Mouse (Mus musculus): Measurements from ENCODE around the gene Rel.

Rel gene

DNA sequence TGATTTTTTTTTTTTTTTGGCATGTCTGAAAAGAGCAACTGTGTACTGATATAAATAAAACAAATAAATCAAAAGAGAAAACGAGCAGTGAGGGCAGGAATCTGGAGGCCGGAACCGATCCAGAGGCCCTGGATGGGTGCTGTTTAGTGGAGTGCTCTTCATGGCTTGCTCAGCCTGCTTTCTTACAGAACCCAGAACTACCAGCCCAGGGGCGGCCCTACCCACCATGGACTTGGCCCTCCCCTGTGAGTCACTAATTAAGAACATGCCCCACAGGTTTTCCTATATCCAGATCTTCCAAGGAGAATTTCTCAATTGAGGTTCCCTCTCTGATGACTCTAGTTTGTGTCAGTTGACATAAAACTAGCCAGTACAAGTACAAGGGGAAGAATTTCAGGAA, 24.7 kb downstream of the Rel start:
- no peak for DNase-seq (ENCODE audit: low spot score in 2 of 2)

DNA sequence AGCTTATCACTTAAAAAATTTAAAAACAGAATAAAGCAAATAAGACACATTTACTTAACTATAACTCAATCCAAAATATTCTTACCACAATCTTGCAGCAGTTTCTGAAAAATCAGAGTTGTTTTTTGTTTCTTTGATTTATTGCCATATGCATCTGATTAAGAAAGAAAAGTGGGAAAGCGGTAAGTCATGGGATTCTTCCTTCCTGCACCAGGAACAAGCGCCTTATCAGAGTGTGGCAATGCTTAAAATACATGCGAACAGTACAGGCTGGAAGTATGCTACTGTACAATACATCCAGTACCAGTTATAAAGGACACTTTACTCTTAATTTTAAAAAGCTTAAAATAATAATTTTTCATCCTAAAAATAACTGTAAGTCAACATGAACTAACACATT, 26.4 kb downstream of the Rel start:
- DNase-seq (ENCODE audit: low spot score in 2 of 2), result no peak

DNA sequence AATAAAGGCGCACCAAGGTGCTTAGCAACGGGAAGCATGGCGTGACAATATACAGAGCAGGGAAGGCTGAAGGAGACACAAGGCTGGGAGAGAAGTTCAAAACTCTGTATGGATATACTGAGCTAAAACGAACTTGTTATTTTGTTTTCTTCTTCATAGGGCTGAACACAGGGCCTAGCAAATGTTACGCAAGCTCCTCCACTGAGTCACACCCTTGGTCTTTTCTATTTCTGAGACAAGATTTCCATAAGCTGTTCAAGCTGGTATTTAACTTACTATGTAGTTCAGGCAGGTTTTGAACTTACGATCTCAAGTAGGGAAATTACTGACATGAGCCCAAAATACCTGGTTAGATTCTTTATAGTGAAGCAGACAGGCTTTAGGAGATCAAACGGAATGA, 29.4 kb downstream of the Rel start:
- no peak for DNase-seq (ENCODE audit: low spot score in 2 of 2)

DNA sequence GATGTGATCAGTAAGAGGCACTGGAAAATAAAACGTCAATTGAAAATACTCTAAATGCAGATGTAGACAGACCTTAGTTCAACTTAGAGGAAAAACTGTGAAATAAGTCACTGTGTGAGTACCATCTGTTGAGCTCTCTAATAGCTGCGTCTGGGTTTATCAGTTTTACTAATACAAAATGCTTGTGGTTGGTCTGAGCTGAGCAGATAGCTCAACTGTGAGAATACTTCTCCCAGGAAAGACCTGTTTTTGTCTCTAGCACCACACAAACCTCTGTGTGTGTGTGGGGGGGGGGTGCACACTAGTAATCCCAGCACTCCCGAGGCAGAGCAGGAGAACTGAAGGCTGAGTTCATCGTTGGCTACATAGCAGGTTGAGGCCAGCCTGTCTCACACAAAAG, 29.9 kb downstream of the Rel start:
- no peak for DNase-seq (ENCODE audit: low spot score in 2 of 2)

DNA sequence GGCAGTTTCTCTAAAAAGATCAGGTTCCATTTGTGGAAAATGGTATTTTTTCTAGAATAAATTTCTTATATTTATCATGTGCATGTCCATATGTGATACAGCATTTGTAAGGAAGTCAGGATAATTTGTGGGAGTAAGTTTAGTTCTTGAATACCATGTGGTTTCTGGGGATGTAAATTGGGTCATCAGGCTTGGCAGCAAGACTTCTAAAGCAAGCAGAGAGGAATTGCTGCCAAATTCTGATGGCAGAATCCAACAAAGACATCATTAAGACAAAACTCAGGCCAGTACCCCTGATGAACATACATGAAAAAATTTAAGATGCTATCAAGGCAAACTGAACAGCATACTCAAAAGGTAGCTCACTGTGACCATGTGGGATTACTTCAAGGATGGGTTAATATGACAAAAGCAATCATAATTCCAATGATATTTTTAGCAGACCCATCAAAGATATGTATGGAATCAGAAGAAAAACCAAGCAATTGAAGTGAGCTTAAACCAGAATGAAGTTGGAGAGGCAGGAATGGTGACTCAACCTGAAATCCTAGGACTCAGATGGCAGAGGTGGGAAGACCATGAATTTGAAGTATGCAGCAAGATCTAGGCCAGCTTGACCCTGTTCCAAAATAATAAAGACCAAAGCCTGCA, 34.8 kb downstream of the Rel start:
- DNase-seq (ENCODE audit: low spot score in 2 of 2), result no peak

DNA sequence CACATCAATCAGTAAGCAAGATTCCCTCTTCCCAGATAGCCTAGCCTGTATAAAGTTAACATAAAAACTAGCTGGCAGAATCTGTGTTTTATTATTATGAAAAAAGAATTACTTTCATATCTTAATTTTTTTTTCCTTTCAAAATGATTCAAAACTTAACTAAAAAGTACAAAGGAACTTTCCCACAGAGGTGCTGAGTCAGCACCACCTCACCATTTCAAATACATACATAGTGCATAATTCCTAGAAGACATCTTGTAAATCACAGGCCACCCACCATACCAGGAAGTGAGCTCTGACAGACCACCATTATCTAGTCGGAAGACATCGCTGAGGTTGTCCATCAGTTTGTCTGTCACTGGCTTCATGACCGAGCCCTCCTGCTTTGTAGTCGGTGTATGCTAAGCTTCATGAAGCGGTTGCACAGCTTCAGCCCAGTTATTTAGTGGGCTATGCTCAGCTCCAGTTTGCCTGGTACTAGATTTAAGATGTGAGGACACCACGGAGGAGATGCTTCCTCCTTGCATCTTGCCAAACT, 36.0 kb downstream of the Rel start:
- no peak for DNase-seq (ENCODE audit: low spot score in 2 of 2)

DNA sequence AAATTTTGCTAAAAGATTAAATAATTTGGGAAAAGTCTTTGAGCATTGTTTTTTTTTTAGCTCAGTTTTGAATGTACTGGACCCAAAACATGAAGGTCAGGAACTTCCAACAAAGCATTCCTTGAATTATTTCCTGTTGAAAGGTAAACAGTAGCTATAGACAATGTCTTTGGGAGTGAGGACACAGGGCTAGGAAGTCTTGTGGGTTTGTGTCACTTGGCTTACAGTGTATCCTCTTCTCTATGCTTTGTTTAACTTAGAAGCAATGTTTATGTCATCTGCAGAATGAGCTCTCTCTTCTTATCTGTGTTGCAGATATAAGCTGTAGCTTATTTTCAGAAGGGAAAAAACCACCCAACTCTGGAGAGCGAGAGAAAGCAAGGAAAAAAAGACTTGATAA, 37.9 kb downstream of the Rel start:
- DNase-seq (ENCODE audit: low spot score in 2 of 2), result no peak

DNA sequence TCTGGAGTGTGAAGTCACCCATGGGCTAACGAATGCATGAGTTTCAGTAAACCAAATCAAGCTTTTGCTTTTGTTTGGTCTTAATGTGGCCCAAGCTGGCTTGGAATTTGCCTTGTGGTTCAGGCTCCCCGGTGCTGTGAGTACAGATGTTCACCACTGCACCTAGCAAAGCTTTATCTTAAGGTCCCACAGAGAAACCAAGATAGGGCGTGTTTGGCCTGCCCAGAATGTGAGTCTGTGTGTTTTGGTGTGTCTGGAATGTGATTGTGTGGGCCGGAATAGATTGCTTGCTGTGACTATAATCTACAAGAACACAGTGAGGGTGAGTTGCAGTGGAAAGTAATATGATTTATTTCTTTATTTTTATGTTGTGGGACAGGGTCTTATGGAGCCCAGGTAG, 40.6 kb downstream of the Rel start:
- no peak for DNase-seq (ENCODE audit: low spot score in 2 of 2)

DNA sequence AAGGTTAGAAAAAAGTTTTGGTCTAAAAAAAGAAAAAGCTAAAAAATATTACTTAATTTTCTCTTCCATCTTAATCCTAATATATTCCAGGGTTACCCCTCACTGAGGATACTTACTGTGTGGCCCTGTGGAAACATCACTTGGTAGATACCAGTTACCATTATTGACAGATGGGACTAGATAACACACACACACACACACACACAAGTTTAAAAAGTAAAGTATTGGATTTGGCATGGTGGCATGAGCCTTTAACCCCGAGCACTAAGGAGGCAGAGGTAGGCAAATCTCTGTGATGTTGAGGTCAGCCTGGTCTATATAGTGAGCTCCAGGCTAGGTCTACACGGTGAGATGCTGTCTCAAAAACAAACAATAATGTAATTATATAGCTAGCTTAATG, 42.6 kb downstream of the Rel start:
- DNase-seq (ENCODE audit: low spot score in 2 of 2), result no peak

DNA sequence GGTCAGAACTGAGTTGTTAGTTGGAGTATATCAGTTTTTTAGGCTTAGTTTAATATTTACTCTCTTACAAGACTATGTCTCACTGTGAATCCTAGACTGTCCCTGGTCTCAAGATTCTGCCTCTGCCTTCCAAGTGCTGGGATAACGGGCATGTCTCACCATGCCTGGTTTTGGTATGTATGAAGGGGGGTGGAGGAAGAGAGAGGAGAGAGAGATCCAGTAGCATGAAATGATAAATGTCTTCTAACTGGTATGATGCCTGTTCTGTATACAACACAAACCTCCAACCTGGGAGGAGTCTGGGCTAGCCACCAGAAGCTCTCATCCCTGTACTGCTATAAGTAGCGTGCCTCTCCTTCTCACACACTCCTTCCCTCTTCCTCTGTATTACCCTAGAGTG, 44.3 kb downstream of the Rel start:
- DNase-seq (ENCODE audit: low spot score in 2 of 2), result no peak

DNA sequence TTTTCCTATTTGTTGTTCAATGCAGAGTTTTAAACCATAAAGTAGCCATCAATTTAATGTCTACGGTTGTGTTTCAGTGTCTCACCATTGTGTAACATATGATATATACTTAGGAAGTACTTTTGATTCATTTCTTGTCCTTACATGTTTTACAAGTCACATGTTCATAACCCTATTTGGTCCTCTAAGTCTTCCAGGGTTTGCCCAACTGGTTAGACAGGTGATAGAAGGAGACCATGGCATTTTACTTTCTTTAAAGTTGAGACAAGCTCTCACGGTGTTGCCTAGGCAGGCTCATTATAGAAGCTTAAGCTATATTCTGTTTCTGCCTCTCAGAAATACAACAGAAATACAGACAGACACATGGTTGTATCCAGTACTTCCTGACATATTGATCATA, 44.9 kb downstream of the Rel start:
- no peak for DNase-seq (ENCODE audit: low spot score in 2 of 2)

DNA sequence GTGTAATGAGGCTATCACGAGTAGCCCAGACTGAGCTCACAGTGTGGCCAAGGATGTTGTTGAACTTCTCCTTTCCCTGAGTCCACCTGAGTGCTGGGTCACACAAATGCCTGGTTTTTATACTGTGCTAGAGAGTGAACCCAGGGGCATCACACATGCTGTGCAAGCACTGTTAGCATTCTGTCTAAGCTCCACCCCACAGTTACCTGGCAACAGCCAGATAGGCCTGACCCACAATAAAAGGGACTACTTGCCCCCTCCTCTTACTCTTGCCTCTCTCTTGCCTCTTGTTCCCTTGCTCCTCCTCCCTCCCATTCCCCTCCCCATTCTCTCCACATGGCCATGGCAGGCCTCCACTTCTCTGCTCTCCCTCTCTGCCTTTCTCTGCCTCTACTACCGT, 48.4 kb downstream of the Rel start:
- DNase-seq (ENCODE audit: low spot score in 2 of 2), result no peak

DNA sequence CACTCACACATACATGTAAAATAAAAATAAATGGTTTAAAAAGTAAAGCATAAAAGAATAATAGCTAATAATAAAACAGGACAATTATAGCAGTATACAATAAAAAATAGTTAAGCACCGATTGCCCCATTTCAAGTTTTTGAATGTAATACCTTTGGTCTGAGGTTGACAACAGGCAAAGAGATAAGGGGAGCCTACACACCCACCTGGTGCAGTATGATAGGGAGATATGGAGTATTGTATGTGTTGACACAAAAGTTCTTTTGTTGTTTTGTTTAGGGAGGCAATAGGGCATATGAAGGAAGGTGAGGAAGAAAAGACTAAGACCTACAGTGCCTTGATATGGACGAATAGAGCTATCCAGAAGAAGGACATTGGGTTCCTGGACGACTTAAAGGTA, 50.9 kb downstream of the Rel start:
- DNase-seq (ENCODE audit: low spot score in 2 of 2), result no peak

DNA sequence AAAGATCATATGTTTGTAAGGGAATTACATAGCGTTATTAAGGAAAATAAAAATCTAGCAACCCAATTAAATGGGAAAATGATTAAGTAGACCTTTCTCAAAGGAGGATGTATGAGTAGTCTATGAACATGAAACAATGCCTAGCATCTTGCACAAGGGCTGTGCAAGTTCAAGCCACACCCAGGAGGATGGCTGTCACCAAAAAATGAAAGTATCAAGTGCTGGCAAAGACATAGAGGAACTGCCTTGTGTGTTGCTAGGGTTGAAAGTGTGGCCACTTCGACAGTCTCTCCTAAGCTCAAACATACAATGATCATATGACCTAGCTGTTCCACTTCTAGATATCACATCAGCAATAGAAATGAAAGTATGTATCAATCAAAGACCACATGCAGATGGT, 51.9 kb downstream of the Rel start:
- DNase-seq (ENCODE audit: low spot score in 2 of 2), result no peak

DNA sequence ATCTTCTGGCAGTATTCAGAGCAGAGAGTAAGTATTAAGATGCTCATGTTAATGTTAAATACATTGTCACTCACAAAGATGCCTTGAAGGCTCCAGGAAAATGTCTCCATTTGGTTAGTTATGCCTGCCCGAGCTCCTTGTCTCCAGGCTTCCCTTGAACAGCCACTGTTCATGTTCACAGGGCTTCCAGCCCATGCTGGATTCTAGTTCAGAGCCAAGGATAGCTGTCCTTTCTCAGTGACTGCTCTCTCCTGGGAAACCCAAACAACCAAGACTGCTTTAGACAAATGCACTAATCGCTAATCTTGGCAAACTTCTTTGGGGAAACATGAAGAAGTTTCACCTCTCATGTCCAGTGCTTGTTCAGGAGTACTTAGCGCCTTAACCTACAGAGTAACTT, 58.5 kb downstream of the Rel start:
- no peak for DNase-seq (ENCODE audit: low spot score in 2 of 2)

DNA sequence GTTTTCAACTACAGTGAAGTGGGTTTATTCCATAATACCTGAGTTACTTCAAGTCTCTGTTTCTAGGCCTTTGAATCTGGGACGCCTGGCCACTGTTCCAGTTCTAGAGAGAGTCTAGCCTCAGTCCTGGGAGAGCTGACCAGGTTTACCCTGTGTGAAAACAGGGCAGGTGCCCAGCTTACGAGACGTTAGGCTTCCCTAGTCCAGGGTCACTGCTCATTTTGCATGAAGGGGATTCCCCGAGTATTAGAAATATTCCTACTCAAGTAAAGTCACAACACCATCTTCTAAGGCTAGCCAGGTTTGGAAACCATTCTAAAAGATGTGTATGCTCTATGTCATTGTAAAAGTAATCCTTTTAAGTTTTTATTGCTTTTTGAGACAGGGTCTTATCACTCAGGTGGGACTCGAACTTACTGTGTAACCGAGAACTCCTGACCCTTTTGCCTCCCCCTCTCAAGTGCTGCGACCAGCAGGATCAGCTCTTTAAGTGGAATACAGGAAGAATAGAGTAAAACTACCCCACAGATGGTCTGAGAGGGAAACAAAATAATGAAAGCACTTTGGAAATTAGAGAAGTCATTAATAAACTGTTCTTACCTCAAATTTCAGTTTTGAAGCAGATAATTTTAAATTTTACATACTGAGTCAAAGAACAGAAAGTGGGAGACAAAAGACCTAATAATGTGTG, 66.0 kb downstream of the Rel start:
- no peak for DNase-seq (ENCODE audit: low spot score in 2 of 2)

DNA sequence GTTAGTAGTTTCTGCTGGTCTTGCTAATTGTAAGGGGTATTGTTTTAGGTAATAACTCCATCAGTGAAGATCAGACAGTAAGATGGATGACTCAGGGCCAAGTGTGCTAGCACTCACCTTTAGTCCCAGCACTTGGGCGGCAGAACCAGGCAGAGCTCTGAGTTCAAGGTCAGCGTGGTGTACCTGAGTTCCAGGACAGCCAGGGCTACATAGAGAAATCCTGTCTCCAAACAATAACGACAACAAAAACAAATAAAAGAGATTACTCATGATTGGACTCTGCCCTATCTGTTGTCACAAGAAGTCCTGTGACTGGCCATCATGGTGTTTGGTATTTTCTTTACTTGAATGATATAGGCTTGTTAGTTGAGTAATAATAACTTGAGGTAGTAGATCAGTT, 68.9 kb downstream of the Rel start:
- no peak for DNase-seq (ENCODE audit: low spot score in 2 of 2)

DNA sequence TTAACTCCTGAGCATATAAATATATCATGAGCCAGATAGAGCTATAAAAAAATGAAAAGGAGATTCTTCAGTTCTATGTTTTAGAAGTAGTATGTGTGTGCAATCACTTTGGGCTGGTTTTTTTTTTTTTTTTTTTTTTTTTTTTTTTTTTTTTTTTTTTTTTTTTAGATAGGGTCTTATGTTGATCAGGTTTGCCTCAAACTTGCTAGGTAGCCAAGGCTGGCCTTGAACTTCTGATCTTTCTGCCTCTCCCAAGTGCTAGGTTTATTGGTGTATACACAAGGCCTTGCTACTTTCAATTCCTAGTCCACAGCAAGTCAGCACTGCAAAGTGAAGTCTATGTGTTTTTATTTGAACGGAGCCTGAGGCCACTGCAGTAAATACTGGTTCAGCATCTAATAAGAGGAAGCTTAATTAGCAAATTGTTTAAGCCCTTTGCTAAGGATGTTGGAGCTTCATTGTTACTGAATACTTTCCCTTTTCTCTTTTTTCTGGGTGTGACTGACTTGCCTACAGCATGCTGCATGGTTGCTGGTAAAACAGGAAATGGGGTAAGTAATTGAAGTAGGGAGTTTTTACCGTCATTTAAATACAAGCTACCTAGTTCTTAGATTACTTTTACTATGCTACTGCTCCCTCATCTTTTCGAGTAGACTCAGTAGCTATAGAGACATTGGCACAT, 71.2 kb downstream of the Rel start:
- no peak for DNase-seq (ENCODE audit: low spot score in 2 of 2)

DNA sequence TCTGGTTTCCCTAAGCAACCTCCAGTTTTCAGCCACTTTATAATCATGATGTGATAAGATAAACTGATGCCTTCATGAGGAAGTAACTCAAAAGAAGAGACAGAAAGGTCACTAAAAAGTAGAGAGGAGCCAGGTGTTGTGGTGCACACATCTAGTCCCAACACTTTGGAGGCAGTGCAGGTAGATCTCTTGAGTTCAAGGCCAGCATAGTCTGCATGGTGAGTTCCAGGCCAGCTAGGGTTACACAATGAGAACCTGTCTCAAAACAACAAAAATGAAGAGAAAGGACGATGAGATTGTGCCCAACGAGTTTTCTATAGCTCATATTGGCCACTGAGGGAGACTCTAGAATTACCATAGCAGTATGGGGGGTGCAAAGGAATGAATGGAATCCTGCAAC, 72.2 kb downstream of the Rel start:
- DNase-seq (ENCODE audit: low spot score in 2 of 2), result no peak

DNA sequence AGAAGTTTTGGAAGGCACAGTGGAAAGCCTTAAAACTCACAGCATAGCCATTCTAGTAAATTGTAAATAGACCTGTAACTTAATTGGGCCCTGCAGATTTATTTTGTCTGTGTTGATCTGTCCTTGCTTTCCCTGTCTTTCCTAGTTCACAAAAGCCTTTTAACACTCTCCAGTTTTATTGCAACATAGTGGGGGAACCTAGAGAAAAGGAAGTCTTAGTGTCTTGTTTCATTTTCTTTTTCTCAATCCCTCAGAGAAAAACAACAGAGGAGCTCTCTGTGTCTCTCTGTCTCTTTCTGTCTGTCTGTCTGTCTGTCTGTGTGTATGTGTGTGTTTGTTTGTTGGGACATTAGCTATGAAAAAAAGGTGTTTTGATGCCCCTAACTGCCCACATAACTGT, 74.9 kb downstream of the Rel start:
- no peak for DNase-seq (ENCODE audit: low spot score in 2 of 2)

DNA sequence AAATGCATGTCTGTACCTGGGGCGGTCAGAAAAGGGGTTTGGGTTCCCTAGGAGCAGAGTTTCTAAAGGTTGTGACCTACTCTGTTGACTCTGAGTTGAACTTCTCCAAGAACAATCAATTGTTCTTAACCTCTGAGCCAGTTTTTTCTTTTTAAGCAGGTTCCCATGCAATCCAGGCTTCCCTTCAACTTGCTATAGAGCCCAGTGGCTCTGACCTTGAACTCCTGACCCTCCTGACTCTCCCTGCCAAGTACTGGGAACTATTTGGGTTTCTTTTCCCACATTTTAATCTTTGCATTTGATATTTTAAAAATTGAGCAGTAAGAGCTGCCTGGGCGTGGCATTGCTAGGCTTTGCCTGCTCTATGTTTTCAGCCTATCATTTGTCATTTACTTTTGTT, 77.5 kb downstream of the Rel start:
- no peak for DNase-seq (ENCODE audit: low spot score in 2 of 2)

DNA sequence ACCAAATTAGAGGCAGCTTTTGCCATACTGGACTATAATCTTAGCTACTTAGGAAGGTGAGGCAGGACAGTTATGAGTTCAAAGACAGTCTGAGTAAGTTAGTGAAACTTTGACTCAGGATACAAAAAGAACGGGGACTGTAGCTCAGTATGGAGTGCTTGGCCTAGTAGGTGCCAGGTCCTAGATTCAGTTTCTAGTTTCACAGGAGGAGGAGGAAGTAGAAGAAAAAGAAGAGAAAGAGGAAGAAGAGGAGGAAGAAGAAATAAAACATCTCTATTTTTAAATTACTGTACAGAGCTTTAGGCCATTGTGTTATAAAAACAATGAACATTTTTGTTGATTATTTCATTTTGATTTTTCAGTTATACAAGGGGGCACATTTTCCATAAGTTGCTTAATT, 82.7 kb downstream of the Rel start:
- no peak for DNase-seq (ENCODE audit: low spot score in 2 of 2)

All from spleen, postnatal 4 days (tissue).